Mouse (Mus musculus): ENCODE measurements at regions not wholly inside any gene's neighbourhood (a gene's known extent, or its start where the extent isn't known, plus 50 kb on each side); places are given as distances from the start of the nearest gene placed in this dataset.

DNA sequence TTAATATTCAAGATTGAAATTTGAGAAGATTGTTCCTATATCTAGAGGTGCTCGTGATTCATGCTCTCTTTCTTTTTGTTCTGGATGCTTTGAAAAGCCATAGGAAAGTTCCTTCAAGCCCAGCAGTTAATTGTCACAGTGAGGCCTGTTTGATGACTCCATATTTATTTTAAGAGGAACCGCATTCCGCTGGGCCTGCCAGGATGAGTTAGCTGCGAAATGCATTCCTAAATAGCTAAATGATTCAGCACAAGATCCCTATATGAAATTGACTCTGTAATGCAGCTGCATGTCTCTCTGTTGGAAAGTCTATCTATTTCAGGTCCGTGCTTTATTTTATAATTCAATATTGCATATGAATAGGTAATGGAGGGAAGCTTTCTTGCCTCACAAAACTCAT lies 511.9 kb upstream of the Adgra3 start:
- DNase-seq, result no peak

DNA sequence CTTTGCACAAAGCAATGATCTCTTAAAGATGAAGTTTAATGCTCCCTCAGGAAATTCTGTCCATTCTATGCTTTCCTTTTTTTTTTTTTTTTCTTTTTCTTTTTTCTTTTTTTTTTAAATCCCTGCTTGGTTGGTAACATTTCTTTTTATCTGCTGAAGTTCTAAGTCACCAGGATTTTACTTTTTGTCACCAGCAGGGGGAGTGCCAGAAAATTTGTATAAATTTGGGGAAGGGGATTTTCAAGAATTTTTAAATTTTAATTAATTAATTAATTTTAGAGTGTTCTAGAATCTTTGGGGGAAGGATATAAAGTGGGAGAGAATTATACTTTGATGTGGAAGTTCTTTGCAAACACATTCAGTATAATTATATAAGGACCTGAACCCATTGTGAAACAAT lies 492.3 kb upstream of the Adgra3 start:
- no peak for DNase-seq

DNA sequence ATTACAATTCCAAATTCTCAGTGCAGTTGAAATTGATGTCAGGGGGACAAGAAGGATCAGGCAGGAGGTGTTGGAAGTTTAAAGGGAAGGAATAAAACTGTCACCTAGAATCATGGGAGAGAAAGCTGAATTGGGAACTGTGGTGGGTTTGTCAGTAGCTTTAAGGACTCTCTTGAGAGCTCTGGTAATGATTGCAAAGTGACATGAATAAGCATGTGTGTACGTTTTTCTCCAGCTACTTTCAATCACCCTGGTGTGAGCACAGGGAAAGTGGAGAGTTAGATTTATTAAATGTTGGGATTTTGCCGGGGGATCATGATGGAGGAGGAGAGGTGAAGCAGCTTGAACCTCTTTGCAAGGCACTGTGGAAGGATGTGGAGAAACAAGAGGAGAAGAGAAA lies 453.7 kb upstream of the Adgra3 start:
- DNase-seq, result no peak

GRCm38 (mm10) chr5:50509696-50510421 lies 451.1 kb upstream of the Adgra3 start:
- DNase-seq, result no peak

- DNase-seq, result no peak
Observed at GRCm38 (mm10) chr5:50490223-50490622, 431.4 kb upstream of the Adgra3 start.

DNA sequence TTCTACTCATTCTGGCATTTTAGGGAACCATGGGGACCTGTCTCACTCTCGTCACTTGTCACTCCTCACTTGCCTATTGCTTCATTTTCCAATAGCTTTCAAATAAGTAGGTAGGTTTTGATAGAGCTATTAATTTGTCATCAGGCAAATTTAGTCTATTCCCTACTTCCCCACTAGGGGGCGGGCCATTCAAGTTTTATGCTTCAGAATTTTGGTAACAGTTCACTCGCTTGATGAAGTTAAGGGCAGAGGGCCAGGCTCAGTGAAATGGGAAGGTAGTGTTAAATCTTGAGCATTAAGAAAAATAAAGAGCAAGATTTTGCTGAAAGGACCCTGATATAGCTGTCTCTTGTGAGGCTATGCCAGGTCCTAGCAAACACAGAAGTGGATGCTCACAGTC lies 418.2 kb upstream of the Adgra3 start:
- peak; percentile 55 for DNase-seq

DNA sequence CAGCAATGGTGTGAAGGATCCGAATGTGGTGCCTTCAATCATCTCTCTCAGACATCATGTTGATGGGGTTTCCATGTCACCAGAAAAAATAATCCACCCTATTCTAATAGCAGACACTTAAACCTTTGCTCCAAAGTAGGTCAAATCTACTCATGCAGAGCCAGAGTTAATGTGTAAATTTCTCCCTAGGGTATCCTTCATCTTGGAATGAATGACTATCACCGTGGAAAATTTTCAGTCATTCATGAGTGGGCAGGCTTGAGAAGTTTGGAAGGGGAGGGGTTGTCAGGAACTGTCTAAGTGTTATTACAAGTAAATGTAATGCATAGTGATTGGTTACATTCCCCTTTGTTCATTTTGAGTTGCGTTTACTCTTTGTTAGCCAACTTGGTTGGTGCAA lies 402.7 kb upstream of the Adgra3 start:
- DNase-seq, result no peak

GRCm38 (mm10) chr5:50457621-50458020 lies 398.8 kb upstream of the Adgra3 start:
- DNase-seq, result peak; percentile 37

- no peak for DNase-seq
Observed at GRCm38 (mm10) chr5:50454387-50454786, 395.6 kb upstream of the Adgra3 start.

DNA sequence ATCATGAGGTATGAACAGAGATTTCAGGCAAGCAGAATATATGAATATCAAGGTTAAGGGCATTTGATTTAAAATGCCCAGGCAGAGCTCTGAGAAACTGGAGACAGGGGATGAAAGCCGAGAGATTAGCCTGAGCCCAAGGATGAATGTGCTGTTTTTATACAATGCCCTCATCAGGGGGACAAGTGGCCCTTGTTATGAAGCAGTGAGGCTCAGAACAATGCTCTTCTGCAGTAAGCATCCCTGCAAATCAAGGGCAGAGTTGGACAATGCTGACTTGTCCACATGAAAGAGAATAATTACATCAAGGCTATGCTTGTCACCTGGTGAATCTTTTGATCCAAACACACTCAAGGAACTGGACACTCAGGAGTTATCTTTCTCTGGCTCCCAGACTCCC lies 348.1 kb upstream of the Adgra3 start:
- no peak for DNase-seq

GRCm38 (mm10) chr5:50406520-50406919 lies 347.7 kb upstream of the Adgra3 start:
- no peak for DNase-seq
